Mouse (Mus musculus) midbrain, embryonic 12.5 days (tissue): Measurements from ENCODE around the gene Comtd1. TPM values are rescaled to one million over a fixed set of nuclear protein-coding genes. Genes with fewer than 3 reads are reported as not detected.
A peak's percentile ranks its signal among the peaks of the same experiment; 100 is the strongest.

Source experiments
- ATAC-seq: fragments of 200-750 bp; cut with Nextera tagmentation; 2 replicates; pipeline ENCODE4 v1.8.0; 2017; ENCODE audit warnings: low read depth, moderate TSS enrichment, moderate library complexity; ENCODE audit not compliant: low FRiP score
- H3K27ac ChIP-seq: fragments of 300-500 bp; sonication (generic); replicated peaks from 2 replicates; pipeline ENCODE4 v1.5.1; 2016; ENCODE audit warnings: mild to moderate bottlenecking
- H3K27me3 ChIP-seq: fragments of 300-500 bp; sonication (generic); 2 replicates; pipeline ENCODE4 v1.6.1; 2016; ENCODE audit warnings: mild to moderate bottlenecking
- H3K36me3 ChIP-seq: fragments of 300-500 bp; sonication (generic); 2 replicates; pipeline ENCODE4 v1.6.1; 2016
- H3K4me1 ChIP-seq: fragments of 300-500 bp; sonication (generic); 2 replicates; pipeline ENCODE4 v1.6.1; 2016
- H3K4me2 ChIP-seq: fragments of 300-500 bp; sonication (generic); replicated peaks from 2 replicates; pipeline ENCODE4 v1.6.1; 2016; ENCODE audit warnings: mild to moderate bottlenecking, moderate library complexity
- H3K4me3 ChIP-seq: fragments of 300-500 bp; sonication (generic); 2 replicates; pipeline ENCODE4 v1.5.1; 2016; ENCODE audit warnings: mild to moderate bottlenecking
- H3K9ac ChIP-seq: fragments of 300-500 bp; sonication (generic); replicated peaks from 2 replicates; pipeline ENCODE4 v1.6.1; 2016; ENCODE audit warnings: mild to moderate bottlenecking, moderate library complexity
- H3K9me3 ChIP-seq: fragments of 300-500 bp; sonication (generic); 2 replicates; pipeline ENCODE4 v1.6.1; 2016; ENCODE audit warnings: mild to moderate bottlenecking
- WGBS: fragments of 180-500 bp; shearing (Covaris S2); methylation state at CpG from one replicate; pipeline ENCODE4 v1.1.7; 2016; 5-methylcytosine and 5-hydroxymethylcytosine counted together
- polyA plus RNA-seq: library from polyadenylated mRNA; unstranded; fragments of >200 nt; fragmentation: Nextera tagmentation; extraction: Ambion mirVana; gene quantifications from 2 replicates; pipeline ENCODE4 v1.2.1, GENCODE M21; 2016

Gene Comtd1
- polyA plus RNA-seq = 13.4 and 14.6 TPM in 2 replicates

DNA sequence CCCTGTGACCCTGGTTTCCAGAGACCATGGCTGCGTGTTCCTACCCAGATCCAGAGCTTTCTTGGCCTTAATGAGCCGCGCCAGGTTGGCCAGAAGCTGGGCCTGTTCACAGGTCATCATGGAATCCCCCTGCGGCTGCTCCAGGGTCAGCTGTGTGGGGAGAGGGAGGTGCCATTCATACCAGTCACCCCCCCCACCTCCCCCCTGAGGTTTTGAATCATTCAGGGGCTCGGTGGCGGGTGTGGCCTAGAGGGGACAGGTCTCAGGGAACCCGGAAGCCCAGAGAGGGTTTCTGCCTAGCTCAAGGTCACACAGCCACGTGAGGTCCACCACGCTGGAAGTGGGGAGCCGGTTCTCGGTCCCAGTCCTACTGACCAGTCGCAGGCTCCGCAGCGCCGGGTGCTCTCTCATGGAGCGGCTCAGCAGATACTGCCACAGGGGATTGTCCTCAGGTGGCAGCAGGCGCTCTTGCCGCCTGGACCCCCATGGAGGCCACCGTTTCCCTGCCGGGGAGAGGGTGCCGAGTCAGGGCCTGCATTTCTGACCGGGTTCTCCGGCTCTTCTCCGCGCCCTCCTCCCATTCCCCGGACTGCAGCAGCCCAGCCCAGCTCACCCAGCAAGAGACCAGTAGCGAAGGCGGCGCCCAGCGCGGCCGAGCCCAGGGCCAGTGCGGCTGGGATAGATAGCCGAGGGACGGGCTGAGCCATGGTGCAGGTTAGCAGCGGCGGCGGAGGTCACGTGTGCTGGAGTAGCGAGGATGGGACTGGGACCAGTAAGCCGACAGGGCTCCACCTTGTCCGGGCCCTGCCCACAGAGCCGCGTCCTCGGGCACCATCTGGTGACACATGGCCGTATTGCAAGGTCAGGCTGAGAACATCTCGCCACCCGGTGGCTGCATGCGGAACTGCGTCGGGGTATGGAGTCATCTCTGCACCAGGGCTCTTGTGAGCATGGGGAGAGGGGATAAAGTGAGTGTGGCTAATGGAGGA, at the start of gene Comtd1:
TSS of gene Comtd1 (minus strand) at position 812 of the 989 bp plus-strand sequence.
- Histone ChIP-seq H3K9ac (peak within 1 kb of the TSS; percentile 72), H3K4me2 (peak within 1 kb of the TSS; percentile 89), H3K9me3 (no peaks in the 10 kb centered on the region), H3K27me3 (no peaks in the 10 kb centered on the region; the same call in 1 of the 2 replicates), H3K4me3 (peak within 1 kb of the TSS; percentile 69), H3K27ac (peak within 1 kb of the TSS; percentile 60; the same call in 1 of the 2 replicates), H3K36me3 (peaks cover 29% of the 10 kb centered on the region), H3K4me1 (peaks cover 18% of the 10 kb centered on the region)
- WGBS = under 1% methylated on average over 51 of the region's 51 CpGs
- peak; percentile 92 for ATAC-seq

DNA sequence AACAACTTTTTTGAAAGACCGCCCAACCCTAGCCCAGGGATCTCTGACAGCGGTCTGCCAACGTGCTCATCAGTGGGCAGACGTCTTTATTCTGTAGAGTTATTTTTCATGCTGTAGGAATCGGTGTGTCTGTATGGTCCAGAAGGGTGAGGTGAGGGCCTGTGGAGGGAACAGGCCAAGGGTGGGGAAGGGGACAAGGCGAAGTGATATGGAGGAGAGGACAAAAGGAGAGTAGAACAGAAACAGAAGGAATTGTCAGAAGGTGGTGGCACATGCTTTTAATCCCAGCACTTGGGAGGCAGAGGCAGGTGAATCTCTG, 43.5 kb upstream of the Comtd1 start:
- no peaks in the 10 kb centered on the region for H3K9me3 ChIP-seq
- H3K4me3 ChIP-seq = no peak overlapping the region
- 75% methylated on average over 6 of the region's 6 CpGs for WGBS
- peaks cover 10% of the 10 kb centered on the region; the same call in 1 of the 2 replicates for H3K4me1 ChIP-seq
- no peak for ATAC-seq
- H3K9ac ChIP-seq = no peak overlapping the region
- no peaks in the 10 kb centered on the region for H3K27me3 ChIP-seq
- H3K36me3 ChIP-seq = no peaks in the 10 kb centered on the region
- H3K27ac ChIP-seq = no peak overlapping the region
- H3K4me2 ChIP-seq = no peak overlapping the region

DNA sequence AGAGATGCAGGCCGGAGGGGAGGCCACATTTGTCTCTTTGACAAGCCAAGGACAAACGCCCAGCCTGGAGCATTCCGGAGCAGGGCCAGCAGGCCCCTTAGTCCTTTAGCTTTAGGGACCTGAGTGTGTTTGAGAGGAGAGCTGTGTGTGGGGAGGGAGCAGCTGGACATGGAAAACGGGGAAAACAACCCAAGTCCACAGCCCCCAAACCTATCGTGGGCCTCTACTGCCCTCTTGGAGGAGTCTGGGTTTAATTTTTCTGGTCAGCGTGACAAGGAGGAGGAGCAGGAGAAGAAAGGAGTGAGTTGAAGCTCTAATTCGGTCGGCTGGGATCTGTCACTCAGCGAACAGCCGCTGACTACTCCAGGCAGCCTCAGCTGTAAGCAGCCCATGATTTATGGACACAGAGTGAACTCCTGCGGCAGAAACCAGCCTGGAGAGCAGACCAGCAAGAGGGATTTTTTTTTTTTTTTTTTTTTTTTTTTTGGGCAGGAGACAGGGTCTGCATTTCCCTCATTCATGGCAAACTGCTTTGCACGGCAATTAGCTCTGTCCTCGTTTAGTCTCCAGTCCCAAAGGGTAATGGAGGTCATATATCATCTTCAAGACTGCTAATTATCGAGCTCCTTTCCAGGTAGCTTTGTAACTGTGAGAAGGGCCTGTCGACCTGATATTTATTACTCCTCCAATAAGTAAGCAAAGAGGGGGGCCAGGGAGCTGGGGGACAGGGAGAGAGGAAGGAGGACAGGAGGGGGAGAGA, 43.0 kb upstream of the Comtd1 start:
- Histone ChIP-seq H3K36me3 (no peaks in the 10 kb centered on the region), H3K27ac (no peak overlapping the region), H3K27me3 (no peaks in the 10 kb centered on the region), H3K4me2 (no peak overlapping the region; the same call in 1 of the 2 replicates), H3K9me3 (no peaks in the 10 kb centered on the region), H3K4me1 (peaks cover 10% of the 10 kb centered on the region; the same call in 1 of the 2 replicates), H3K4me3 (no peak overlapping the region), H3K9ac (no peak overlapping the region)
- ATAC-seq = peak; percentile 52; the same call in 1 of the 2 replicates
- WGBS = 51% methylated on average over 15 of the region's 15 CpGs

DNA sequence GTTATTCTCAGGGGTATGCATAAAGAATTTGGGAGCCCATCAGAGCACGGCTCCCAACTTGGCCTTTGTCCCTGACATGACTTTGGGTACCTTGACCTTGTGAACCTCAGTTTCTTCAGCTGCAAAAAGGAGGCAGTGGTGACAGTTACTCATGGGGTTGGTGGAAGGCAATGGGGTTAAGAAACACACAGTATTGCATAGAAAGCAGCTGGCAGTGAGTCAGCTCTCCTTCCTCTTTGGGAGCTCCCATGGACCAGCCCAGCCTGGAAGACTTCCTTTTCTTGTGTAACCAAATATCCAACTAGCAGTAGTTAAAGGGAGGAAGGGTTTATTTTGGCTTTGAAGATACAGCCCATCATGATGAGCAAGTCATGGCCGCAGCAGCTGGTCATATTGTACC, 41.7 kb upstream of the Comtd1 start:
- peaks cover 10% of the 10 kb centered on the region; the same call in 1 of the 2 replicates for H3K4me1 ChIP-seq
- H3K27me3 ChIP-seq = no peaks in the 10 kb centered on the region
- no peaks in the 10 kb centered on the region for H3K36me3 ChIP-seq
- H3K9ac ChIP-seq = no peak overlapping the region
- H3K4me2 ChIP-seq = no peak overlapping the region
- H3K9me3 ChIP-seq = no peaks in the 10 kb centered on the region
- H3K4me3 ChIP-seq = no peak overlapping the region
- no peak for ATAC-seq
- 84% methylated on average over 2 of the region's 2 CpGs for WGBS
- H3K27ac ChIP-seq = no peak overlapping the region

DNA sequence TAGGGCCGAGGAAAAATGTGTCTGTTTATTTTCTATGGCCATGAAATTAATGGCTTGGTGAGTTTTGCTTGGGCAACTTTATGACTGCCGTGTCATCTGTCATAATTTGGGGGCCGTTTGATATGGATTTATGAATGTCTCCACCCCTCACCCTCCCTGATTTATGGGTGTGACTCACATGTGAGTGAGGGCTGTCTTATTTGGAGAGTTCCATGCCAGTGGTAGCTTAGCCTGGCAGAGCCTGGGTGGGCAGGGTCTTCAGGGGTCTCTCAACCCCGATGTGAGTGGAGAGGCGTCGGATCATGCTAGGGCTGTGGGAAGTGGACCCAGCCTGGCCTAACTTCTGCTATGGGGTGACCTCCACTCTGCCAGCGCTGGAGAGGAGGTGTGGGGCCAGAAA, 18.0 kb upstream of the Comtd1 start:
- no peak for ATAC-seq
- Histone ChIP-seq H3K27ac (no peak overlapping the region), H3K9ac (no peak overlapping the region), H3K4me1 (no peaks in the 10 kb centered on the region), H3K4me3 (no peak overlapping the region), H3K9me3 (no peaks in the 10 kb centered on the region), H3K27me3 (no peaks in the 10 kb centered on the region), H3K36me3 (no peaks in the 10 kb centered on the region), H3K4me2 (no peak overlapping the region)
- 84% methylated on average over 7 of the region's 7 CpGs for WGBS

DNA sequence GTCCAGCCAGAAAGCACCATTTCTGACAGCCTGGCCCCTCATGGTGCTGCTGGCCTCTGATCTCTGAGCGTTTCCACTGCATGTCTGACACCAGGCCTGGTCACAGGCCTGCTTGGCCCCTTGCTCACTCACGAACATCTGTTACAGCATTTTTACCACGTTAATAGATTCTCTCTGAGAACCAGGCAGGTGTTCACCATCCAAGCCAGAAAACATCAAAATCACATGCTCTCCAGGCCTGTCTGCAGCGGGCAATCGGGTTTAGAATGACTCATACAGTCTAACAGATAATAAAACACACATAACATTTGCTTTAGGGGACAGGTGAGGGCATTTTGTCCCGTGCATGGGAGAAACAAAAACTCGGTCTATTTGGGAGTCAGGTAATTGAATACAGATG, 17.5 kb upstream of the Comtd1 start:
- no peak overlapping the region for H3K4me2 ChIP-seq
- H3K4me3 ChIP-seq = no peak overlapping the region
- 76% methylated on average over 7 of the region's 7 CpGs for WGBS
- H3K36me3 ChIP-seq = no peaks in the 10 kb centered on the region
- no peak for ATAC-seq
- H3K27ac ChIP-seq = no peak overlapping the region
- H3K27me3 ChIP-seq = no peaks in the 10 kb centered on the region
- no peaks in the 10 kb centered on the region for H3K4me1 ChIP-seq
- no peaks in the 10 kb centered on the region for H3K9me3 ChIP-seq
- H3K9ac ChIP-seq = no peak overlapping the region

DNA sequence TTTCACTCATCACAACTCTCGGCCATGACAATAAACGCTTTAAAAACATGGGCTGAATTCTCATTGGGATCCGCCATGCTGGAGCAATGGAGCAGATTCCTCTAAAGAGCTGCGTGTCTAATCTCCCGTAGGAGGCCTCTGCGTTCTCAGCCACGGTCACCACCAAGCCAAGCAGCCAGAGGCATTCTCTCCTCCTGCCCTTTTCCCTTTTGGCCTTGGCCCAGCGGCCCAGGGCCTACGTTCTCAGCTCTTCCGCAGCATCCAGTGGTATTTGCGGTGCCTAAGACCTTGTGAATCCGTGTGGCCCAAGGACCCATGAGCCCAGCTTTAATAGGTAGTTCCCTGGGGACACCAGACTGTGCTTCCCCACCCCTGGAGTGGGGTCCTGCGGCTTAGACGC, 8.1 kb upstream of the Comtd1 start:
- Histone ChIP-seq H3K9me3 (no peaks in the 10 kb centered on the region), H3K4me3 (no peak overlapping the region), H3K27ac (no peak overlapping the region), H3K36me3 (no peaks in the 10 kb centered on the region), H3K27me3 (no peaks in the 10 kb centered on the region), H3K4me1 (peaks cover 7% of the 10 kb centered on the region), H3K9ac (no peak overlapping the region), H3K4me2 (no peak overlapping the region)
- whole genome bisulfite sequencing = 76% methylated on average over 14 of the region's 14 CpGs
- ATAC-seq = no peak

DNA sequence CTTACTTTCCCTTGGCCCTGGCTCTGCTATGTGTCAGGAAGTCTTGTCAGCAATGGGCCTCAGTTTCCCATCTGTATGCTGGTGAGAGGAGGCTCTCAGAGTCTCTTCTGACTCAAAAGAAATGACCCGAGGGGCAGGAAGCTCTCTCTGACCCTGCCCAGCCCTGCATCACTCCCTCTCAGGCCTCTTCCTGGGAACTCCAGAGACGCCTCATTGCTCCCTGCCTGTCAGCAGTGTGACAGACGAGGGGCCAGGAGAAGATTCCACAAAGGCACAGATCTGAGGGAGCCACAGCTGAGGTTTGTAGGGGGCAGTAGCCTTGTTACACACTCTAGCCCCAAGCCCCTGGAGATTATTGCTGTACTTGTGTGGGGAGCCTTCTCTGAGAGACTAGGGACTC, 7.2 kb upstream of the Comtd1 start:
- Histone ChIP-seq H3K9ac (no peak overlapping the region), H3K4me3 (no peak overlapping the region), H3K9me3 (no peaks in the 10 kb centered on the region), H3K27me3 (no peaks in the 10 kb centered on the region), H3K4me1 (peaks cover 7% of the 10 kb centered on the region), H3K4me2 (no peak overlapping the region), H3K27ac (no peak overlapping the region), H3K36me3 (no peaks in the 10 kb centered on the region)
- WGBS = 29% methylated on average over 3 of the region's 3 CpGs
- ATAC-seq = no peak

DNA sequence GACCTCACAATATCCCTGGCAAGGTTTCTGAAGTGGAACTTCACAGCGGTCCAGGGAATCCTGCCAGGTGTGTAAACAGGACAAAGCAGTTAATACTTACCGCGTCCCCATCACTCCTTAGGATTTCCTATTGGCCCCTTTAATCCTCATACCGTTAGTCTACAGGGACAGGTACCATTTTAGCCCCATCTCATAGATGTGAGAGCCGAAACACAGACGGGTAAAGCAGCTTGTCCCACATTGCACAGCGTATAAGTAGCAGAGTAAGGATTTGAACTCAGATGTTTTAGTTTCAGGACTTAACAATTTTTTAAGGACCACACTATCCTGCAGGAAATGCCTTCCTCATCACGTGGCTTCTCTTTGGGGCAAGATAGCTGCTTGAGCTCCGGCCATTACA, 5.5 kb upstream of the Comtd1 start:
- ATAC-seq = no peak
- H3K4me1 ChIP-seq = peaks cover 7% of the 10 kb centered on the region
- H3K4me2 ChIP-seq = peak overlapping the region; percentile 44; the same call in 1 of the 2 replicates
- no peak overlapping the region for H3K27ac ChIP-seq
- 81% methylated on average over 9 of the region's 9 CpGs for WGBS
- H3K27me3 ChIP-seq = no peaks in the 10 kb centered on the region
- H3K4me3 ChIP-seq = no peak overlapping the region
- no peaks in the 10 kb centered on the region for H3K9me3 ChIP-seq
- H3K36me3 ChIP-seq = no peaks in the 10 kb centered on the region
- no peak overlapping the region for H3K9ac ChIP-seq

DNA sequence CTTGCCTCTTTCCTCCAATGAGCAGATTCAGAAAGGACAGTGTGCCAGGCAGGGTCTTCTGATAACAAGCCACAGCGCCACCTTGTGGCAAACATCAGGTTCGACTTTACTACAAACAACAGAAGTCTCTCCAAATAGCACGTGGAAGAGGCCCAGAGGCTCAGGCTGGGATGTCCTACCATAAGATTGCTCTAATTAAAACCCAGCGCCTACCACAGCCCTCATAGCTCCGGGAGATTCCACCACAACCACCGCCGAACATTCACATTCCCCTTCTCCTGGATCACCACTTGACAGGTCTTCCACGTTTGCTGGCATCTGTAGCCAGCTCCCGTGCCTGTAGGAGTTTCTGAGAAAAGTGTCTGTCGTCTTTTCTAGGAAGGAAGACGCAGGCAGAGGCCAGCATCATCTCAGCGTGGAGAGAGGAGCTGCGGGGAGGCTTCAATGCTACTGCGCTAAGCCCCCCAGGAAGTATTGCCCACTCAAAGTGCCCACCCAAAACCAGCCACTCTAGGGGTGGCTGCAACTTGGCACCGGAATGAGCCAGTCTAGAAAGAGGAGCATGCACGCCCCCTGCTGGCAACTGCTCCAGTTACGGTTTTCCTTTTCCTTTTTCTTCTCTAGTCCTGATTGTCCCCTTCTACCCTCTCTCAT, 4.8 kb upstream of the Comtd1 start:
- no peak overlapping the region for H3K9ac ChIP-seq
- H3K27me3 ChIP-seq = no peaks in the 10 kb centered on the region
- WGBS = 9% methylated on average over 17 of the region's 17 CpGs
- H3K36me3 ChIP-seq = no peaks in the 10 kb centered on the region
- ATAC-seq = peak; percentile 38; the same call in 1 of the 2 replicates
- H3K4me3 ChIP-seq = peak overlapping the region; percentile 24
- peaks cover 7% of the 10 kb centered on the region for H3K4me1 ChIP-seq
- H3K4me2 ChIP-seq = peak overlapping the region; percentile 44
- H3K9me3 ChIP-seq = no peaks in the 10 kb centered on the region
- no peak overlapping the region for H3K27ac ChIP-seq

DNA sequence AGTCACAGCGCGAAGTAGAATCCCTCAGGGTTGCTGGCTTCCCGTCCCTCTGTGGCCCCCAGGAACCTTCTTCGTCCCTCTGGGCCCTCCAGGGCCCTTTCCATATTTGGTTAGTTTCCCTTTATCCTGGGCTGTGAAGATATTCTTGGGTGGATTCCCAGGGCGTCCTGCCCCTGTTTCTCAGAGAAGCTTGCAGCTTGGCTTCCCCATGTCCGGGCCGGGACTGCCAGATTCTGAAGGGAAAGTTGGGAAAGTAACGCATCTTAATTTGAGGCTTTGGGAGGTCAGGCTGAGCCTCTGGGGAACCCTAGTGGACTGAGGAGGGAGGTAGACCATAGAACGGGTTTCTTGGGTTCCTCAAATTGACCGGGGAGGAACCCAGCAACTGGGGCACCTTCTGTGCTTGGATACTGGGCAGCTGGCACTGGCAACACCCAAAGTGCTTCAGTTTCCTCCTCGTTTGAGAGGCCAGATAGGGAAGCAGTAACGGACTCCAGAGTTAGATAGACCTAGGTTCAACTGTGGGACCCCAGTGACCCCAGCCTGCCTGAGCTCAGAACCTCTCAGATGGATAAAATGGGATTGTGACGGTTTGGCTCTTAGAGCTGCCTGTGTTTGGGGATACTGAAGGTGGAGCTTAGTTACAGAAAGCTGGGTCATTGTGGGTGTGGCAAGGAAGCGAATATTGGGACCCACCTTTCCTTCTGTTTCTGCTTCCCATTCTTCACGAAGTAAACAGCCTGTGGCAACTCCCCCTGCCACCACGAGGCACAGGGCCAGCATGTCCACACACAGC, 3.4 kb upstream of the Comtd1 start:
- peaks cover 21% of the 10 kb centered on the region for H3K4me1 ChIP-seq
- no peak overlapping the region for H3K9ac ChIP-seq
- no peak overlapping the region for H3K27ac ChIP-seq
- WGBS = 84% methylated on average over 16 of the region's 16 CpGs
- H3K4me2 ChIP-seq = no peak overlapping the region
- no peak overlapping the region for H3K4me3 ChIP-seq
- no peaks in the 10 kb centered on the region for H3K36me3 ChIP-seq
- H3K9me3 ChIP-seq = no peaks in the 10 kb centered on the region
- no peak for ATAC-seq
- no peaks in the 10 kb centered on the region for H3K27me3 ChIP-seq
